Mouse (Mus musculus) midbrain, postnatal 0 days (tissue): Measurements from ENCODE around the gene Hapln2. TPM values are rescaled to one million over a fixed set of nuclear protein-coding genes. Genes with fewer than 3 reads are reported as not detected.

Source experiments
- ATAC-seq: fragments of 200-750 bp; cut with Nextera tagmentation; 2 replicates; pipeline ENCODE4 v1.8.0; 2017; ENCODE audit warnings: moderate number of reproducible peaks, mild to moderate bottlenecking, moderate TSS enrichment, moderate library complexity; ENCODE audit not compliant: low FRiP score
- DNase-seq: peaks from one replicate; pipeline ENCODE4 v3.0.0-alpha.2; 2015; ENCODE audit warnings: low spot score
- H3K27ac ChIP-seq: fragments of 300-500 bp; sonication (generic); 2 replicates; pipeline ENCODE4 v1.5.1; 2014; ENCODE audit warnings: low read depth, mild to moderate bottlenecking, low read length, mixed read lengths
- H3K27me3 ChIP-seq: fragments of 300-500 bp; sonication (generic); 2 replicates; pipeline ENCODE4 v1.6.1; 2014; ENCODE audit warnings: low read length, control low read depth, mixed read lengths; ENCODE audit not compliant: insufficient read depth
- H3K36me3 ChIP-seq: fragments of 300-500 bp; sonication (generic); 2 replicates; pipeline ENCODE4 v1.6.1; 2014; ENCODE audit warnings: low read length, control low read depth, mixed read lengths; ENCODE audit not compliant: insufficient read depth
- H3K4me1 ChIP-seq: fragments of 300-500 bp; sonication (generic); 2 replicates; pipeline ENCODE4 v1.6.1; 2014; ENCODE audit warnings: mild to moderate bottlenecking, control low read depth, antibody characterized with exemption, low read length, mixed read lengths; ENCODE audit not compliant: insufficient read depth
- H3K4me2 ChIP-seq: fragments of 300-500 bp; sonication (generic); 2 replicates; pipeline ENCODE4 v1.6.1; 2014; ENCODE audit warnings: low read depth, mild to moderate bottlenecking, low read length, mixed read lengths; ENCODE audit not compliant: poor library complexity, severe bottlenecking
- H3K4me3 ChIP-seq: fragments of 300-500 bp; sonication (generic); 2 replicates; pipeline ENCODE4 v1.5.1; 2014; ENCODE audit warnings: low read depth, mild to moderate bottlenecking, low read length, moderate library complexity
- H3K9ac ChIP-seq: fragments of 300-500 bp; sonication (generic); replicated peaks from 2 replicates; pipeline ENCODE4 v1.6.1; 2014; ENCODE audit warnings: mild to moderate bottlenecking, low read length, moderate library complexity, mixed read lengths; ENCODE audit not compliant: poor library complexity, severe bottlenecking
- H3K9me3 ChIP-seq: fragments of 300-500 bp; sonication (generic); 2 replicates; pipeline ENCODE4 v1.6.1; 2016; ENCODE audit warnings: low read length, control low read depth
- CTCF ChIP-seq: IDR thresholded peaks from 2 replicates; pipeline ENCODE4 v1.5.1; 2016; ENCODE audit warnings: antibody characterized with exemption, mild to moderate bottlenecking
- WGBS: fragments of 180-500 bp; shearing (Covaris S2); extraction: QIAGEN DNeasy Blood & Tissue Kit; methylation state at CpG from one replicate; pipeline ENCODE4 v1.1.7; 2014; 5-methylcytosine and 5-hydroxymethylcytosine counted together
- polyA plus RNA-seq: library from polyadenylated mRNA; unstranded; fragments of >200 nt; fragmentation: Nextera tagmentation; extraction: Ambion mirVana; gene quantifications from 2 replicates; pipeline ENCODE4 v1.2.1, GENCODE M21; 2015
- total RNA-seq: library from RNA; depleted of rRNA; stranded (reverse); fragments of >200 nt; gene quantifications from 2 replicates; pipeline ENCODE4 v1.2.3, GENCODE M21; 2014

Hapln2 gene
- total and polyA plus RNA-seq, 2 experiments from 2014 or later = 0.85 to 3.0 TPM

- Histone ChIP-seq H3K36me3 (no peaks in the 10 kb centered on the region), H3K4me2 (no peak overlapping the region), H3K27me3 (peaks cover 15% of the 10 kb centered on the region; the same call in 1 of the 2 replicates), H3K4me3 (no peak overlapping the region), H3K27ac (no peak overlapping the region), H3K9me3 (no peaks in the 10 kb centered on the region), H3K9ac (no peak overlapping the region), H3K4me1 (no peaks in the 10 kb centered on the region)
- ATAC-seq = no peak
- no peak for TF ChIP-seq CTCF
- DNase-seq = no peak
- WGBS = 82% methylated on average over 5 of the region's 5 CpGs
Measured at GRCm38 (mm10) chr3:88033506-88033905, 6.1 kb upstream of the Hapln2 start.

- H3K27me3 ChIP-seq = peaks cover 15% of the 10 kb centered on the region; the same call in 1 of the 2 replicates
- no peak overlapping the region for H3K4me3 ChIP-seq
- ATAC-seq = no peak
- no peak overlapping the region for H3K27ac ChIP-seq
- WGBS = 23% methylated on average over 19 of the region's 19 CpGs
- TF ChIP-seq CTCF = no peak
- no peak overlapping the region for H3K4me2 ChIP-seq
- H3K9ac ChIP-seq = no peak overlapping the region
- H3K9me3 ChIP-seq = no peaks in the 10 kb centered on the region
- H3K4me1 ChIP-seq = no peaks in the 10 kb centered on the region
- DNase-seq = no peak
- no peaks in the 10 kb centered on the region for H3K36me3 ChIP-seq
Measured at GRCm38 (mm10) chr3:88030608-88031395, 3.4 kb upstream of the Hapln2 start.

- DNase-seq (no peak), ATAC-seq (no peak)
- Histone ChIP-seq H3K27me3 (peaks cover 36% of the 10 kb centered on the region), H3K4me1 (0 out of 2 replicates have a peak, but pooled peaks cover 5% of the 10 kb centered on the region), H3K36me3 (no peaks in the 10 kb centered on the region), H3K4me2 (no peak overlapping the region), H3K9me3 (no peaks in the 10 kb centered on the region), H3K4me3 (no peak overlapping the region), H3K9ac (no peak overlapping the region), H3K27ac (no peak overlapping the region)
- TF ChIP-seq CTCF = no peak
- 66% methylated on average over 7 of the region's 7 CpGs for WGBS
Measured at GRCm38 (mm10) chr3:88026823-88027222, 560 bp downstream of the Hapln2 start.

- no peak for TF ChIP-seq CTCF
- under 1% methylated on average over 78 of the region's 81 CpGs for WGBS
- Histone ChIP-seq H3K9me3 (no peaks in the 10 kb centered on the region), H3K4me1 (0 out of 2 replicates have a peak, but pooled peaks cover 5% of the 10 kb centered on the region), H3K9ac (peak overlapping the region; percentile 59), H3K4me3 (peak overlapping the region; percentile 55), H3K27ac (no peak overlapping the region), H3K27me3 (peaks cover 47% of the 10 kb centered on the region), H3K4me2 (peak overlapping the region; percentile 89), H3K36me3 (no peaks in the 10 kb centered on the region)
- ATAC-seq (peak; percentile 73), DNase-seq (no peak)
Measured at GRCm38 (mm10) chr3:88023192-88024074, 4.0 kb downstream of the Hapln2 start.

GRCm38 (mm10) chr3:88022322-88023191 is 4.8 kb downstream of the Hapln2 start:
- Histone ChIP-seq H3K9ac (peak overlapping the region; percentile 59), H3K9me3 (no peaks in the 10 kb centered on the region), H3K27ac (no peak overlapping the region), H3K4me1 (0 out of 2 replicates have a peak, but pooled peaks cover 5% of the 10 kb centered on the region), H3K36me3 (no peaks in the 10 kb centered on the region), H3K4me2 (peak overlapping the region; percentile 89), H3K4me3 (peak overlapping the region; percentile 55), H3K27me3 (peaks cover 50% of the 10 kb centered on the region)
- 2% methylated on average over 58 of the region's 66 CpGs for WGBS
- ATAC-seq (peak; percentile 80), DNase-seq (peak; percentile 80)
- TF ChIP-seq CTCF = no peak
